Mouse (Mus musculus) embryonic facial prominence, embryonic 11.5 days (tissue): ENCODE measurements around the gene 2610028H24Rik. TPM values are rescaled to one million over a fixed set of nuclear protein-coding genes. Genes with fewer than 3 reads are reported as not detected.

Experiments used
- ATAC-seq: fragments of 200-750 bp; cut with Nextera tagmentation; replicated peaks from 2 replicates; pipeline ENCODE4 v1.8.0; 2017; ENCODE audit warnings: low read depth; ENCODE audit not compliant: insufficient number of reproducible peaks, low FRiP score, low TSS enrichment
- DNase-seq: peaks from one replicate; pipeline ENCODE4 v3.0.0-alpha.2; 2015; ENCODE audit warnings: low spot score
- H3K27ac ChIP-seq: fragments of 300-500 bp; sonication (generic); replicated peaks from 2 replicates; pipeline ENCODE4 v1.5.1; 2014; ENCODE audit warnings: mild to moderate bottlenecking, low read depth, low read length, control low read depth
- H3K27me3 ChIP-seq: fragments of 300-500 bp; sonication (generic); 2 replicates; pipeline ENCODE4 v1.6.1; 2014; ENCODE audit warnings: mild to moderate bottlenecking, low read length, moderate library complexity, mixed read lengths; ENCODE audit not compliant: control insufficient read depth, insufficient read depth
- H3K36me3 ChIP-seq: fragments of 300-500 bp; sonication (generic); replicated peaks from 2 replicates; pipeline ENCODE4 v1.6.1; 2014; ENCODE audit warnings: low read depth, mild to moderate bottlenecking, low read length, moderate library complexity, mixed read lengths; ENCODE audit not compliant: control insufficient read depth, insufficient read depth
- H3K4me1 ChIP-seq: fragments of 300-500 bp; sonication (generic); 2 replicates; pipeline ENCODE4 v1.6.1; 2014; ENCODE audit warnings: low read length, mixed read lengths; ENCODE audit not compliant: control insufficient read depth, insufficient read depth
- H3K4me2 ChIP-seq: fragments of 300-500 bp; sonication (generic); 2 replicates; pipeline ENCODE4 v1.6.1; 2014; ENCODE audit warnings: low read depth, mild to moderate bottlenecking, control low read depth, low read length, moderate library complexity
- H3K4me3 ChIP-seq: fragments of 300-500 bp; sonication (generic); 2 replicates; pipeline ENCODE4 v1.5.1; 2014; ENCODE audit warnings: low read depth, low read length, control low read depth
- H3K9ac ChIP-seq: fragments of 300-500 bp; sonication (generic); replicated peaks from 2 replicates; pipeline ENCODE4 v1.6.1; 2014; ENCODE audit warnings: mild to moderate bottlenecking, control low read depth, low read length
- H3K9me3 ChIP-seq: fragments of 300-500 bp; sonication (generic); replicated peaks from 2 replicates; pipeline ENCODE4 v1.6.1; 2016; ENCODE audit warnings: mild to moderate bottlenecking, low read length, inconsistent platforms, mixed read lengths; ENCODE audit not compliant: control insufficient read depth
- WGBS: fragments of 180-500 bp; shearing (Covaris S2); extraction: QIAGEN DNeasy Blood & Tissue Kit; methylation state at CpG from one replicate; pipeline ENCODE4 v1.1.7; 2014; 5-methylcytosine and 5-hydroxymethylcytosine counted together
- polyA plus RNA-seq: library from polyadenylated mRNA; unstranded; fragments of >200 nt; fragmentation: Nextera tagmentation; extraction: Ambion mirVana; gene quantifications from 2 replicates; pipeline ENCODE4 v1.2.1, GENCODE M21; 2014

2610028H24Rik gene
- polyA plus RNA-seq, 1 experiment from 2014 or later, result not detected

- ATAC-seq (peak; percentile 98), DNase-seq (peak; percentile 98)
- Histone ChIP-seq H3K9ac (peak within 1 kb of the TSS; percentile 81), H3K27ac (peak within 1 kb of the TSS; percentile 88), H3K4me1 (no peaks in the 10 kb centered on the region), H3K36me3 (peaks cover 5% of the 10 kb centered on the region; the same call in 1 of the 2 replicates), H3K27me3 (no peaks in the 10 kb centered on the region), H3K4me2 (peak within 1 kb of the TSS; percentile 51), H3K4me3 (peak within 1 kb of the TSS; percentile 83), H3K9me3 (no peaks in the 10 kb centered on the region)
- under 1% methylated on average over 77 of the region's 78 CpGs for WGBS
These were observed 6.4 kb upstream of the 2610028H24Rik start, which contains the start of gene Pcnt for GRCm38 (mm10) chr10:76442178-76443088. Gene Pcnt, minus strand, starts transcription at chr10:76442786.

- WGBS, result 82% methylated on average over 4 of the region's 4 CpGs
- no peak for ATAC-seq
- Histone ChIP-seq H3K27me3 (no peaks in the 10 kb centered on the region), H3K27ac (no peak overlapping the region), H3K9me3 (no peaks in the 10 kb centered on the region), H3K9ac (no peak overlapping the region), H3K4me3 (no peak overlapping the region), H3K4me1 (no peaks in the 10 kb centered on the region), H3K4me2 (no peak overlapping the region), H3K36me3 (no peaks in the 10 kb centered on the region)
- no peak for DNase-seq
These were observed 2.7 kb upstream of the 2610028H24Rik start for GRCm38 (mm10) chr10:76445996-76446681.

GRCm38 (mm10) chr10:76447406-76448229, 1.3 kb upstream of the 2610028H24Rik start:
- ATAC-seq, result no peak
- H3K27ac ChIP-seq, result no peak overlapping the region
- no peaks in the 10 kb centered on the region for H3K9me3 ChIP-seq
- no peak overlapping the region for H3K4me3 ChIP-seq
- H3K36me3 ChIP-seq, result no peaks in the 10 kb centered on the region
- WGBS, result 81% methylated on average over 15 of the region's 15 CpGs
- H3K9ac ChIP-seq, result no peak overlapping the region
- no peaks in the 10 kb centered on the region for H3K27me3 ChIP-seq
- no peaks in the 10 kb centered on the region for H3K4me1 ChIP-seq
- no peak overlapping the region for H3K4me2 ChIP-seq
- no peak for DNase-seq

- Histone ChIP-seq H3K36me3 (no peaks in the 10 kb centered on the region), H3K27me3 (no peaks in the 10 kb centered on the region), H3K4me2 (no peak overlapping the region), H3K4me1 (no peaks in the 10 kb centered on the region), H3K27ac (no peak overlapping the region), H3K9me3 (no peaks in the 10 kb centered on the region), H3K4me3 (no peak overlapping the region), H3K9ac (no peak overlapping the region)
- peak; percentile 71 for DNase-seq
- whole genome bisulfite sequencing, result 36% methylated on average over 5 of the region's 5 CpGs
- ATAC-seq, result no peak
These were observed 6.4 kb downstream of the 2610028H24Rik start for GRCm38 (mm10) chr10:76455289-76455688.

GRCm38 (mm10) chr10:76461255-76461654, 12.4 kb downstream of the 2610028H24Rik start:
- no peak overlapping the region for H3K4me2 ChIP-seq
- no peak overlapping the region for H3K4me3 ChIP-seq
- no peaks in the 10 kb centered on the region for H3K9me3 ChIP-seq
- no peak for DNase-seq
- 83% methylated on average over 1 of the region's 1 CpGs for WGBS
- H3K27ac ChIP-seq, result no peak overlapping the region
- ATAC-seq, result no peak
- H3K36me3 ChIP-seq, result no peaks in the 10 kb centered on the region
- no peak overlapping the region for H3K9ac ChIP-seq
- H3K27me3 ChIP-seq, result no peaks in the 10 kb centered on the region
- H3K4me1 ChIP-seq, result no peaks in the 10 kb centered on the region

- Histone ChIP-seq H3K9me3 (no peaks in the 10 kb centered on the region), H3K4me1 (no peaks in the 10 kb centered on the region), H3K4me3 (no peak overlapping the region), H3K9ac (no peak overlapping the region), H3K27me3 (no peaks in the 10 kb centered on the region), H3K36me3 (no peaks in the 10 kb centered on the region), H3K4me2 (no peak overlapping the region), H3K27ac (no peak overlapping the region)
- no peak for DNase-seq
- 92% methylated on average over 7 of the region's 7 CpGs for WGBS
- ATAC-seq, result no peak
These were observed 13.4 kb downstream of the 2610028H24Rik start for GRCm38 (mm10) chr10:76462312-76462711.

GRCm38 (mm10) chr10:76462721-76463120, 13.8 kb downstream of the 2610028H24Rik start:
- H3K27ac ChIP-seq, result no peak overlapping the region
- WGBS, result 89% methylated on average over 6 of the region's 6 CpGs
- no peaks in the 10 kb centered on the region for H3K36me3 ChIP-seq
- no peaks in the 10 kb centered on the region for H3K27me3 ChIP-seq
- H3K4me1 ChIP-seq, result no peaks in the 10 kb centered on the region
- no peak overlapping the region for H3K4me2 ChIP-seq
- no peak overlapping the region for H3K4me3 ChIP-seq
- H3K9me3 ChIP-seq, result no peaks in the 10 kb centered on the region
- DNase-seq (no peak), ATAC-seq (no peak)
- H3K9ac ChIP-seq, result no peak overlapping the region
